Mouse (Mus musculus): ENCODE results near the gene Prg2.

Gene Prg2

GRCm38 (mm10) chr2:84962906-84963507, 17.3 kb upstream of the Prg2 start:
- DNase-seq, result no peak

- DNase-seq, result no peak
Measured at GRCm38 (mm10) chr2:84964111-84964801, 16.0 kb upstream of the Prg2 start.

DNA sequence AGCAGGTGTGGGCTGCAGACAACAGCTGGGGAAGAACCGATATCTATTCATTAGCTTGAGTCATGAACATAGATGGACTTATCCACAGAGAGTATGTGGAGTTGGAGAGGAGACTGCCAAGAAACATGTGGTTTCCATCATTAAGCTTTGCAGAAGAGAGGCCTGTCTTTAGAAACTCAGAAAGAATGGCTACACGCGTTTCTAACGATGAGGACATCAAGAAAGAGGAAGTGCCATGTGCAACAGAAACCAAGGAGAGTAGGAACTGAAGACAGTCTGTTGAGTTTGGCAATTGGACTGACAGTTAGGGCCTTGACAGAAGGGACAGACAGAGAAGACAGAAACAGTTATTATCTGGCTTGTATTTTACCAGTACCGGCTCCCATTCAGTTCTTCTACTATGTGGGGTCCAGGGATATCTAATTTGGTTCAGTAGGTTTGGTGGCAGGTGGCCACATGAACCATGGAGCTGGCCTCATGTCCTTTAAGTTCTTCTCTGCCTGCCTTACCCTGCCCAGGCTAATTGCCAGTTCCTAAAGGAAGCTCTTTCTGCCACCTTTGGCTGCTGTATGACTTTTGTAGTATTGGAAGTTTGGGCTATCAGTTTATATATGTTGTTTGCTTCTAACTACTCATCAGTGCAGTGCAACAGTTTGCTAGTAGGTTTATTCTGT, 12.8 kb upstream of the Prg2 start:
- DNase-seq, result no peak

GRCm38 (mm10) chr2:84975580-84975979, 4.7 kb upstream of the Prg2 start:
- DNase-seq, result no peak

DNA sequence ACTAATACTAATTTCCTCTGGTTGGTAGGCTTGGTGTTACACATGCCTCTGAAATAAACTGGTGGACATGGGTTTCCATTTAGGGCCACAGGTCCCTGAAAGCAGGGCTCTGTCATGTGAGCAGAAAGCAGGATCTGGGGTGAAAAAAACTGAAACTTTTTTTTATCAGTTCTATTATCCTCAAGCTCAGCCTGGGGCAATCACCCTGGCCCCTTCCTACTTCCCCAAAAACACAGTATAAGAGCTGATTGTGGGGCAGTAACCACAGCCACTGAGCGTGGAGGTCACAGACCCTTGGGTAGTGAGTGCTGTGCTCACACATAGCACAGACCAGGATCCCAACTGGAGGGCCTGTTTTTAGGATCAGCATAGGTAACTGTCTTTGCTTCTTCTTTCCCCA, 7.7 kb downstream of the Prg2 start, which contains the start of gene Prg3:
Prg3 (plus strand) TSS at position 286 of the 400 bp plus-strand sequence.
- no peak for DNase-seq

DNA sequence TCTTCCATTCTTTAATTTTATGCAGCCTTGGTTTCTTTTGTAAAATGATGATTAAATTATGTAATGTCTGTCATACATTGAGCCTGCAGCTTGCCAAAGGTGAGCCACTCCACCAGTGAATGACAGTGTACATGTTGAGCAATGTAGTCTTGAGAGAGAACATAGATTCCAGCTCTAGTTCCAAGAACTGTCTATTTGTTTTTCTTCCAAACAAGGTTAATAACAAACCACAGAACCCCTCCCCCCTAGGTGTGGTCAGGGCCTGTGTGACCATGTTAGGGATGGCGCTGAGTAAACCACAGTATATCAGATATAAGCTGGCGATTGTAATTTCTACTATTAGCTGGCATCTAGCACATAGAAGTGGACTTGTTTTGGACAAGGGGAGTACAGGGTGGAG, 16.1 kb downstream of the Prg2 start:
- DNase-seq, result no peak

GRCm38 (mm10) chr2:84999486-85000181, 19.4 kb downstream of the Prg2 start:
- DNase-seq, result peak; percentile 9 to 14

DNA sequence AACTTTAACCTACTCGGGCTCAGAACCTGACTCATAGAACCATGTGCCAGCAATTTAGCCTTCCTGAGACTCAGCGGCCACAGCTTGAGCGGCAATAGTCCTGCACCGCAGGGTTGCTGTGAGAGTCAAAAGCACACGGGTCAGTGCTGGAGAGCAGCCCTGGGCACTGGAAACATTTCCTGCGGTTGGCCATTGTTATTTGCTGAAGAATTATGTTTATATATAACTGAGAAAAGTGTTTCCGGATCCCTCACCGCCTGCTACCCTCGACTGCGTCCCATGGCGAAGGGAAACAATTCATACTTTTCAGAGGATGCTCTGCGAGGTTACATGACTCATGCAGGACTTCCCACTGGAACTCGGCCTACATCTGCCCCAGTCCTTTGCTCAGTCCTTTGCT, 21.2 kb downstream of the Prg2 start:
- peak; percentile 42 for DNase-seq

DNA sequence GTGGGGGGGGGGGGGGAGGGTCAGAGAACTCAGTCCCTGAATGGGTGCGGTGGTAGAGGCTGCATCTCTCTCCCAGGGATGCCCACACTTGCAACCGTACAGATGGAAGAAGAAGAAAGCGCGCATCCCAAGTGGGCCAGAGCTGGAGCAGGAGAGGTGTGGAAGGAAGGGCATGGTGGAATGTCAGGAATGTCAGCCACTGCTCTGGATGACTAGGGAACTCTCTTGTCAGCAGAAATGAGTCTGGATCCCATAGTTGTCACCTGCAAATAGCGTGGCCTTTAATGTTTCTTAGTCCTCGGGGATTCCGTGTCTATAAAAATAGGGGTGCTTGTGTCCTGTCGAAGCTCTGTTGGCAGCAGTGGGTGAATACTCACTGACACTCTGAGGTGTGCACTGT, 22.3 kb downstream of the Prg2 start:
- DNase-seq, result no peak

DNA sequence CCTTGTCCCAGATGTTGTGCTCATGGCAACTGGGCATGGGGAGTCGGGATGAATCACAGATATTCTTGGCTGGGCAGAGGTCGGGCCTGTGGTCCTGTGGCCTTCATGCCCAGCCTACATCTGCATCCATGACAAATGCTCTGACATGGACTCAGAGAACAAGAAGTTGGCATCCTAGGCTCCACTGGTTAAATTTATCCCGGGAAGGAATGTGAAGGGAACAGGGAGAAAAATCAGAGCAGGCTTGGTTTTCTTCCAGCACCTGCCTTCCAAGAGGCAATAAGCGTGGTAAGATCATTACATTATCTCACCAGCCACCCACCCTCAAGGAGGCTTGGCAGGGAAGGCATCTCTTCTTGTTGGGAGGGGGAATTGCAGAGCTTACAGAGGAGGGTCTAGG, 24.1 kb downstream of the Prg2 start:
- DNase-seq, result no peak

DNA sequence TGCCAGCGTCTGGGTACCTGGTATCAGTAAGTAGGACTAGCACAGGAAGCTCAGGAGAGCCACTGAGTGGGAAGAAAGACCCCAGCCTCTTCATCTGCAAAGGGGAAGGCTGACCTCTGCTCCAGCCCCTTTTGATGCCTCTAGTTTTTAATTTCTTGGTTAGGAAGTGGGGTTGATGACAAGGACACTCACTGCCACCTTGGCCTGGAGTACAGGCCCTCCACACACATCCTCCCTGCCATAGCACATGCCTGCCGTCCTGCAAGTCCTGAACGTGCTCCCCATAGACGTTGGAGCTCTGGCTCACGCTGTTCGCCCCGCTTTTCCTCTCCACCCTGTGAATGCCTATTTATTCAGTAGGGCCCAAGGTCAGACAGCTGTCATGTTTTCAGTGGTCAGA, 26.3 kb downstream of the Prg2 start:
- DNase-seq, result no peak

DNA sequence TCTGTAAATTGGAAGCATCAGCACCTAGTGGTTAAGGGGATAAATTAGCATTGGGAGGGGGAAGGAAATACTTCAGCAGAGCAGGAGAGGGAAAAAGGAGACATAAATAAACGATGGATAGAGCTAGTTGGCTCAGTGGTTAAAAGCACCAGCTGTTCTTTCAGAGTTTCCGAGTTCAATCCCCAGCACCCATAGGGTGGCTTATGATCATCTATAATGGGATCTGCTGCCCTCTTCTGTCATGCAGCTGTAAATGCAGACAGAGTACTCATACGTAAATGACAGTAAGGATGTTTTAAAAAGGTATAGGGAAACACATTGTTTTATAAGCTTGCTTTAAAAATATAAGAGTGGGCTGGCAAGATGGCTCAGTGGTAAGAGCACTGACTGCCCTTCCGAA, 27.5 kb downstream of the Prg2 start:
- peak in 1 of 2 experiments; percentile 27 for DNase-seq

DNA sequence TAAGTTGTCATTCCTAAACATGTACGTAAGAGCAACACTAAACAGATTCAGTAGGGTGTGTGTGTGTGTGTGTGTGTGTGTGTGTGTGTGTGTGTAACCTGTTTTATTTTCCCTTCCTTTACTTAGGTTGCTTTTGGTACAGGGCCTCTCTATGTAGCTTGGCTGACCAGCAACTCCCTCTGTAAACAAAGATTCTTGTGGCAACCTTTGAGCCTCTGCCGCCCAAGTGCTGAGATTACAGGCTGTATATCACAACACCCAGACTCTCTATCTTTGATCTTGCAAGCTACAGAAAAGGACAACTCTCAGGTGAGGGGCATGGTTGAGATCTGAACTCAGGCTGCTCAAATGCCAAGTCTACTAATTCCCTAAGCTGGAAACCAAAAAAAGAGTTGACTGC, 29.0 kb downstream of the Prg2 start:
- DNase-seq, result no peak

GRCm38 (mm10) chr2:85011906-85012604, 31.8 kb downstream of the Prg2 start:
- DNase-seq, result no peak

GRCm38 (mm10) chr2:85012679-85013078, 32.4 kb downstream of the Prg2 start:
- DNase-seq, result no peak

- DNase-seq, result no peak
Measured at GRCm38 (mm10) chr2:85013826-85014587, 33.7 kb downstream of the Prg2 start.

- no peak for DNase-seq
Measured at GRCm38 (mm10) chr2:85014588-85014982, 34.3 kb downstream of the Prg2 start.

GRCm38 (mm10) chr2:85022043-85022442, 41.8 kb downstream of the Prg2 start:
- DNase-seq, result peak in 1 of 2 experiments; percentile 38

DNA sequence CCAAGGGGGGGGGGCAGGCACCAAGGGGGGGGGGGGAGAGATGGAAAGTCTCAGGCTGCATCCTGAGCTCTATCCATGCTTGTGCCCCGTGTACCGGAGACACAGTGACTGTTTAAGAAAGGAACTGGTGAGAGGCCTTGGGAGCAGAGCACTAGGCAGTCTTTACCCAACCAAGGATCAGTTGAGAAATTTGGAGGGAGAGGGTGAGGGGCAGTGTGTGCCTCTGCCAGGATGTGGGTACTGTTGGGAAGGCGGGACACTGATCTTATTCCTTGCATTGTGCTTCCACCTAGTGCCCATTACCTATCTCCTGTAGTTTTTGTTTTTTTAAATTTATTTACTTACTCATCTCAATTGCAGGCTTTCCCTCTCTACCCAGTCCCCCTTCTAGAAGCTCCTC, 45.9 kb downstream of the Prg2 start:
- no peak for DNase-seq

GRCm38 (mm10) chr2:85027281-85027680, 47.0 kb downstream of the Prg2 start:
- DNase-seq, result no peak

DNA sequence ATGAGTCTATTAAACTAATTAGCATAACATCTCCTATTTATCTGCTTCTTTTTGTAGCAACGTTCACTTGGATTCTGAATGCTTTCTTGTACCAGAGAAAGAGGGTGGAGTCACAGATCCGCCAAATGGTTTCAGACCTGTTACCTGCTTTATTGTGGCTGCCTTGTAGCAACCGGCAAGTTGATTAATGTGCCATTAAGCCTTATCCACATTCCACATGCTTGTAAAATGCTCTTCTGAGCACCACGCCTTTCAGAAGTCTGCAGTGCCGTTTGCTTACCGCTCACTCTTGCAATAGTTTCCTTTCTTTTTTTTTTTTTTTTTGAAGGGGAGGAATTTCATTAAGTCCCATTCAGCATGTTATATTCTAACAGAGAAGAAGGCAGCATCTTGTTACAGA, 49.6 kb downstream of the Prg2 start:
- DNase-seq, result no peak

DNA sequence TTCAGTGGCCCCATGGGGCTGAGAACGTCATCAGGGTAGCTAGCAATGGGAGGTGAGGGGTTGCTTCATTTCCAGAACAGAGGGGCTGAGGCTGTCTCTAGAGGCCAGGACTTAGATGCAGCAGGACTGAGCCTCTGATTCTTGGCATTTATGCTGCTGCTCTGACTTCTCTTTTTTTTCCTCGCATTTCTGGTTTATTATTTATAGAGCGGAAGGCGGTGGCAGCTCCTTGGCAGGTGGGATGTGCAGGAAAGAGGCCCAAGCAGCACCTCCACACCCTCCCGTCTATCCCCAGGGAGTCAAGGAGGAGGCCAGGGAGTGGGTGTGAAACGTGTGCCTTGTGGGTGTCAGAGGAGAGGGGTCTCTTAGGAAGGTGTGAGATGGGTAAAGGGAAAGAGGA, 50.7 kb downstream of the Prg2 start:
- no peak for DNase-seq
